Mouse (Mus musculus) lung, embryonic 15.5 days (tissue): Measurements from ENCODE around the gene Fkbp10. TPM values are rescaled to one million over a fixed set of nuclear protein-coding genes. Genes with fewer than 3 reads are reported as not detected.

Experiments
- ATAC-seq: fragments of 200-750 bp; cut with Nextera tagmentation; 2 replicates; pipeline ENCODE4 v1.8.0; 2017; ENCODE audit warnings: moderate number of reproducible peaks, borderline replicate concordance; ENCODE audit not compliant: low FRiP score, low TSS enrichment; ENCODE audit errors: extremely low read depth
- H3K27ac ChIP-seq: fragments of 300-500 bp; sonication (generic); 2 replicates; pipeline ENCODE4 v1.5.1; 2015; ENCODE audit warnings: moderate library complexity, mild to moderate bottlenecking, inconsistent platforms
- H3K27me3 ChIP-seq: fragments of 300-500 bp; sonication (generic); 2 replicates; pipeline ENCODE4 v1.6.1; 2015; ENCODE audit warnings: inconsistent platforms
- H3K36me3 ChIP-seq: fragments of 300-500 bp; sonication (generic); 2 replicates; pipeline ENCODE4 v1.6.1; 2015; ENCODE audit warnings: inconsistent platforms
- H3K4me1 ChIP-seq: fragments of 300-500 bp; sonication (generic); 2 replicates; pipeline ENCODE4 v1.6.1; 2015; ENCODE audit warnings: inconsistent platforms
- H3K4me2 ChIP-seq: fragments of 300-500 bp; sonication (generic); 2 replicates; pipeline ENCODE4 v1.6.1; 2015; ENCODE audit warnings: inconsistent platforms, mild to moderate bottlenecking, moderate library complexity
- H3K4me3 ChIP-seq: fragments of 300-500 bp; sonication (generic); 2 replicates; pipeline ENCODE4 v1.5.1; 2015; ENCODE audit warnings: mild to moderate bottlenecking, inconsistent platforms
- H3K9ac ChIP-seq: fragments of 300-500 bp; sonication (generic); 2 replicates; pipeline ENCODE4 v1.6.1; 2015; ENCODE audit warnings: inconsistent platforms
- H3K9me3 ChIP-seq: fragments of 300-500 bp; sonication (generic); 2 replicates; pipeline ENCODE4 v1.6.1; 2016; ENCODE audit warnings: inconsistent platforms
- WGBS: fragments of 180-500 bp; shearing (Covaris S2); methylation state at CpG from one replicate; pipeline ENCODE4 v1.1.7; 2015; 5-methylcytosine and 5-hydroxymethylcytosine counted together
- polyA plus RNA-seq: library from polyadenylated mRNA; unstranded; fragments of >200 nt; fragmentation: Nextera tagmentation; extraction: Ambion mirVana; gene quantifications from 2 replicates; pipeline ENCODE4 v1.2.1, GENCODE M21; 2015

Fkbp10 gene
- polyA plus RNA-seq, 1 experiment from 2014 or later: 143 TPM

GRCm38 (mm10) chr11:100395861-100396631 lies 19.5 kb upstream of the Fkbp10 start:
- Histone ChIP-seq H3K9me3 (no peaks in the 10 kb centered on the region), H3K4me1 (peaks cover 78% of the 10 kb centered on the region), H3K4me3 (peak overlapping the region; percentile 87), H3K27me3 (no peaks in the 10 kb centered on the region), H3K36me3 (no peaks in the 10 kb centered on the region), H3K9ac (peak overlapping the region; percentile 28), H3K27ac (peak overlapping the region; percentile 95), H3K4me2 (peak overlapping the region; percentile 68)
- WGBS: 25% methylated on average over 17 of the region's 17 CpGs
- ATAC-seq: no peak

DNA sequence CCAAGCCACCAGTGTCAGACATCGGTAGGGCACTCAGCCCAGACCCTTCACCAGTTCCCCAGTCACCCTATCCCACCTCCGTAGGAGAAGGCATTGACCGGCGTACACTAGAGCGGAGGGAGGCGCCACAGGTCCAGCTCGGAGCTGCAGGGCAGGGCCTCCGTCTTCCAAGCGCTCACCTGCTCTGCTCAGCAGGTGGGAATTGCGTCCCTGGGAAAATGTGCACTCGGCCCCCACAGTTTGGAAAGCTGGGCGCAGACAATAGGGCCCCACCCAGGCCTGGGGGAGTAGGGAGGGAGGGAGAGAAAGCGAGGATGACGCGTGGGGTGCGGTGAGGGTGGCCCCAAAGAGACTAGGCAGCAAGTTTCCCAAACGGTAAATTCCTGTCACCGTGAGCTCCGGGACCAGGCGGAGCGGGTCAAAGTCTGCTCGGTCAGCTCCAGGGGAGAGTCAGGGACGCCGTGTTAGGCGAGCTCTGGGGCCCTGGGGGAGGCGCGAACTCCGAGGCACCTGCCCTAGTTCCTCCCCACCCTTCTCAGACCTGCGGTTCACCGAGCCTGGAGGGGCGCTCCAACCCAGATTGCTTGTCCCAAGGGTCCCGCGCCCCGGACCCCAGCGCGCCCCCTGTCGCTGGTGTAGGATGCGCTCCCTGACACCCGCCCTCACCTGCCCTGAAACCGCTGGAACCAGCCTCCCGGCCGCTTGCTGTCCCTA lies 18.5 kb upstream of the Fkbp10 start:
- peak; percentile 24; the same call in 1 of the 2 replicates for ATAC-seq
- peak overlapping the region; percentile 83 for H3K9ac ChIP-seq
- peak overlapping the region; percentile 68 for H3K4me2 ChIP-seq
- H3K4me3 ChIP-seq: peak overlapping the region; percentile 87
- no peaks in the 10 kb centered on the region for H3K9me3 ChIP-seq
- H3K27ac ChIP-seq: peak overlapping the region; percentile 95
- peaks cover 71% of the 10 kb centered on the region for H3K4me1 ChIP-seq
- no peaks in the 10 kb centered on the region for H3K27me3 ChIP-seq
- WGBS: 2% methylated on average over 42 of the region's 42 CpGs
- no peaks in the 10 kb centered on the region for H3K36me3 ChIP-seq

DNA sequence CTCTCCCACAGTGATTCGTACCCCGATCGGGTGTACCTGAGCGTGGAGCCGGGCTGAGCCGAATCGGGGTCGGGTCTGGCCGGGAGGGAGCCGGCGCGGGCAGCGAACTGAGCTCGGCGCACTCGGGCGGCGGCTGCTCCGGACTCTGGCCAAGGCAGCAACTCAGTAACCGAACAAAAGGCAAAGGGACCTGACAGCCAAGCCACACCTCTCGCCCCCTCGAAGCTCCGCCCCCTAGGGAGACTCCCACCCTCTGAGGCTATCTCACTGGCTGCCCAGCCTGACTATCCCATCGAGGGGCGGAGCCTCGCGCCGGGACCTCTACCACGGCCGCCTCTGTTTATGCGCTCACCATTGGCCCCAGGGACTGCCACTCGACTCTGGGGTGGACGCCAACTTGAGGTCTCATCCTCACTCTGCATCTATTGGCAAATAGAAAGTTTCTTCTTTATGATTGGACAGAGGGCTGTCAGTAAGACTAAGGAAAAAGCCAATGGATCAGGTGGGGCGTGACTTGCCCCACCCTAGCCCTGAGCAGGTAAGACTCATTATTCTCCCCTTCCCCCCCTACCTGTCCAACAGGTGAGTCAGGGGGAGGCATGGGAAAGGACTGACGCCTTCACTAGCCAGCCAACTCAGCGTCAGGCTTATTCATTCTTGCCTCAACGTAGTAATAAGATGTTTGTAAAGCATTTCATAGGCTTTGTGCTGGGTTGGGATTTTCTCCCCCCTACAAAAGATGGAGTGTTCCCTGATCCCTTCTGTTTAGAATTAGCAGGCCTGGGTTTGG lies 17.7 kb upstream of the Fkbp10 start, which contains the start of gene Jup:
Jup (minus strand) TSS at position 164 of the 790 bp plus-strand sequence.
- Histone ChIP-seq H3K9me3 (no peaks in the 10 kb centered on the region), H3K27ac (peak within 1 kb of the TSS; percentile 95), H3K36me3 (no peaks in the 10 kb centered on the region), H3K4me1 (peaks cover 71% of the 10 kb centered on the region), H3K9ac (peak within 1 kb of the TSS; percentile 83), H3K27me3 (no peaks in the 10 kb centered on the region), H3K4me2 (peak within 1 kb of the TSS; percentile 68), H3K4me3 (peak within 1 kb of the TSS; percentile 87)
- peak; percentile 98 for ATAC-seq
- 2% methylated on average over 37 of the region's 37 CpGs for WGBS

DNA sequence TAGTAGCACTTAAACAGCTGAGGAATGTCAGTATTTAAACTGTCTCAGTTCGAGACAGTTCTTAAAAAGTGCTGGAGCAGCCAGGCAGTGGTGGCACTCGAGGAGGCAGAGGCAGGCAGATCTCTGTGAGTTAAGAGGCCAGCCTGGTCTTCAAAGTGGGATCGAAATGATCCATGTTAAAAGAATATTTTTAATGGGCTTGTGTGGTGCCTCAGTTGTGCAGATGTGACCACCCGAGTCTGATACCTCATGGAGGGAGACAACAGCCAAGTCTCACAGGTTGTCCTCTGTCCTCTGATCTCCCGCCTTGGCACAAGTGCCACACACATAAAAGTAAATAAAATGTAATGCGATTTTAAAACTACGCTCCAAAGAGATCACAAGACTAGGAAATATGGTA lies 17.0 kb upstream of the Fkbp10 start:
- Histone ChIP-seq H3K9ac (no peak overlapping the region), H3K27me3 (no peaks in the 10 kb centered on the region), H3K27ac (peak overlapping the region; percentile 62), H3K4me3 (peak overlapping the region; percentile 87; the same call in 1 of the 2 replicates), H3K9me3 (no peaks in the 10 kb centered on the region), H3K36me3 (no peaks in the 10 kb centered on the region), H3K4me2 (no peak overlapping the region), H3K4me1 (peaks cover 71% of the 10 kb centered on the region)
- ATAC-seq: no peak
- 89% methylated on average over 7 of the region's 7 CpGs for WGBS

DNA sequence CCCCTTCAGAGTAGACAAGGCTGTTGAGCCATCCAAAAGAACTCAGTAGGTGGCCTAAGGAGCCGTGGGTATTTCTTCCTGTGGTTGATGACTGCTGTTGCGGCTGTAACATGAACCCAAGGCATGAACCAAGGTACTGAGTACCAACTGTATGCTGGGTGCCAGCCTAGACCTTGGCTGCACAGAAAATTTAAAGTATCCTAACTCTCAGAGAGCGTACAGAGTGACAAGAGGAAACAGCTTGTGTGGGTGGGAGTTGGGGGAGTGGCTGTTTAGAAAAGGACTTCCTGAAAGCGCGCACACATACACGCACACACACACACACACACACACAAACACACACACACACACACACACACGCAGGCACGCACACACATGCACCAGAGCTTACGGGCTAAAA lies 16.2 kb upstream of the Fkbp10 start:
- Histone ChIP-seq H3K36me3 (no peaks in the 10 kb centered on the region), H3K27me3 (no peaks in the 10 kb centered on the region), H3K9ac (no peak overlapping the region), H3K9me3 (no peaks in the 10 kb centered on the region), H3K27ac (0 out of 2 replicates have a peak overlapping the region, but pooled peaks have one; percentile 42), H3K4me1 (peaks cover 71% of the 10 kb centered on the region), H3K4me3 (no peak overlapping the region), H3K4me2 (peak overlapping the region; percentile 12; the same call in 1 of the 2 replicates)
- no peak for ATAC-seq
- 67% methylated on average over 9 of the region's 9 CpGs for WGBS

- 0 out of 2 replicates have a peak overlapping the region, but pooled peaks have one; percentile 22 for H3K27ac ChIP-seq
- H3K9ac ChIP-seq: no peak overlapping the region
- H3K36me3 ChIP-seq: no peaks in the 10 kb centered on the region
- no peak overlapping the region for H3K4me3 ChIP-seq
- no peak for ATAC-seq
- no peaks in the 10 kb centered on the region for H3K9me3 ChIP-seq
- H3K27me3 ChIP-seq: no peaks in the 10 kb centered on the region
- WGBS: 69% methylated on average over 12 of the region's 12 CpGs
- no peak overlapping the region for H3K4me2 ChIP-seq
- H3K4me1 ChIP-seq: peaks cover 65% of the 10 kb centered on the region
Measured at GRCm38 (mm10) chr11:100399727-100400538, 15.6 kb upstream of the Fkbp10 start.

DNA sequence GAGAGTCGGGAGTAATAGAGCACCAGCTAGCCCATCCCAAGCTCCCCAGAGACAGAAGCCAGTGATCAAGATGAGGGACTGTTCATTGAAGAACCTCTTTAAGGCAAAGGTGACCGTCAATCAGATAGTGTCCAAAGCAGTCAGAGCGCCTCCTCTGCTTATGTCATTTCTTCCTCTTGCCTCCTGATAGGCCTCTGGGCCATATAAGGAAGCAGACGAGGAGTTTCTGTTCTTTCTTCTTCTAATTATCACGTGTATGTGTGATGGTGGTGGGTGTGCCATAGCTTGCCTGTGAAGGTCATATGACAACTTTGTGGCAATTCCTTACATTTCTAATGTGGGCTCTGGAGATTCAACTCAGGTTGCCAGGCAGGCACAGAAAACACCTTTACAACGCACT lies 14.7 kb upstream of the Fkbp10 start:
- H3K9ac ChIP-seq: no peak overlapping the region
- WGBS: 69% methylated on average over 6 of the region's 6 CpGs
- H3K4me1 ChIP-seq: peaks cover 55% of the 10 kb centered on the region
- no peaks in the 10 kb centered on the region for H3K9me3 ChIP-seq
- no peak for ATAC-seq
- no peak overlapping the region for H3K4me2 ChIP-seq
- H3K27ac ChIP-seq: no peak overlapping the region
- no peaks in the 10 kb centered on the region for H3K36me3 ChIP-seq
- H3K27me3 ChIP-seq: no peaks in the 10 kb centered on the region
- H3K4me3 ChIP-seq: no peak overlapping the region

DNA sequence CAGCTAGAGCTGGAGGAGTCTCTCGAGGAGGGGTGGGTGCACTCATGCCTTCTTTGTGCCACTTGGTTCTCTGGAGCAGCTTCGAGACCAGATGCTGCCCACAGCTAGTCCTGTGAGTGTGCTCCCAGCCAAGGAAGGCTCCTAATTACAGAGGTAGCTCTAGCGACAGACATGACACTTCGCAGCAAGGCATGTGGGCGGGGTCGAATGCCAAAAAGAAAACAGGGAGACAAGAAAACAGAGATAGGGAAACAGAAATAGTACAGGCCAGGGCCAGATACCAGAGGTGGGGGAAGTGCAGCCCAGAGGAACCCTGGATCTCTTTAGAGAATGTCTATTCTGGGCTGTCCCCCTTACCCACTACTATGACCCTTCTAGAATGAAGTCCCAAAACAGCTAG lies 13.3 kb upstream of the Fkbp10 start:
- no peaks in the 10 kb centered on the region for H3K36me3 ChIP-seq
- peak overlapping the region; percentile 85 for H3K27ac ChIP-seq
- no peak overlapping the region for H3K4me2 ChIP-seq
- H3K27me3 ChIP-seq: no peaks in the 10 kb centered on the region
- no peaks in the 10 kb centered on the region for H3K9me3 ChIP-seq
- ATAC-seq: no peak
- no peak overlapping the region for H3K4me3 ChIP-seq
- 28% methylated on average over 6 of the region's 6 CpGs for WGBS
- H3K4me1 ChIP-seq: peaks cover 44% of the 10 kb centered on the region
- no peak overlapping the region for H3K9ac ChIP-seq

DNA sequence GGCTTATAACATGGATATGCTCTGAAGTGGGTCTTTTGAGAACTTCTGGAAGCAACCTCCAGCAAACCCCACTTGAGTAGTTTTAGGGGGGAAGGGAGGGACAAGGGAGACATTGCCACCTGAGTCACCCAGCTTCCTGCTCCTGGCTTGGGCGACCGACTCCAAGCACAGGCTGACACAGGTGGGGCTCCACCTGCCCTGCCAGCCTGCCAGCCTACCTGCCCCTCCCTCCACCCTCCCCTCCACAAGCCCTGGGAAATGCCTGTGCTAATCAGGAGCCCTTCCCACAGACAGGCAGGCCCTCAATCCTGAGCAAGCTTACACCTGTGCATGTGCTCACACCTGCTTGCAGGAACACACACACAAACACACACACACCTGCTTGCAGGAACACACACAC lies 12.8 kb upstream of the Fkbp10 start:
- Histone ChIP-seq H3K4me3 (no peak overlapping the region), H3K27ac (peak overlapping the region; percentile 85), H3K9me3 (no peaks in the 10 kb centered on the region), H3K4me2 (no peak overlapping the region), H3K4me1 (peaks cover 44% of the 10 kb centered on the region), H3K27me3 (no peaks in the 10 kb centered on the region), H3K9ac (no peak overlapping the region), H3K36me3 (no peaks in the 10 kb centered on the region)
- 57% methylated on average over 2 of the region's 2 CpGs for WGBS
- ATAC-seq: peak; percentile 19; the same call in 1 of the 2 replicates

DNA sequence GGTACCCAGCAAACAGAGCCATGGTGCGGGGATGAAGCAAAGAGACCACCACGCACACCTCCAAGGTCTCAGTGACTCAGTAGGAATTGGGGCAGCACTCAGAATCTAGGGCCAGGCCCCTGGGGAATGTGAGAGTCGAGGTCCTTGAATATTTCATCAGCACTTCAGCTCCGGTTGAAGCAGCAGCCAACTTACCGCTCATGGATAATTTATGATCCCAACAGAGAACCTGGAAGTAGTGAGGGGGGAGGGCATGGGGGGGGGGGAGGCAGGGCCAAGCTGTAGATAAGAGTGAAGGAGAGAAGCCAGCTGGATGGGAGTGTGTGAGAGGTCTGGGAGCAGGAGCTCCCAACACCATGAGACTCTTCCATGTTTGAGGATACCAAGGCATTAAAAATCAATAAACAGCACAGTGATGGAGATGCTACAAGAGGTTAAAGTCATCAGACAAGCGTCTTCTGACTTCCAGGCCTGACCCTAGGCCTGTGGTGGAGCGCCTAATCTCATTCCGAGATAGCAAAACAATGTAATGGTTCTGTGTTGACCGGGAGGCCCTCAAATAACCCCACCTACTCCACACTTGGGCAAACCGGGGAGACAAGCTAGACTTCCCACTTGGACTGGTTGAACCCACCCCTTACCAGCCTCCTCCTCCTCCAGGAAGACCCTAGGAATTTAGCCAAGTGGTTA lies 11.9 kb upstream of the Fkbp10 start:
- no peak overlapping the region for H3K9ac ChIP-seq
- H3K27me3 ChIP-seq: no peaks in the 10 kb centered on the region
- H3K9me3 ChIP-seq: no peaks in the 10 kb centered on the region
- no peak overlapping the region for H3K4me3 ChIP-seq
- no peak overlapping the region for H3K4me2 ChIP-seq
- peaks cover 39% of the 10 kb centered on the region for H3K4me1 ChIP-seq
- peak overlapping the region; percentile 85 for H3K27ac ChIP-seq
- H3K36me3 ChIP-seq: peaks cover 5% of the 10 kb centered on the region
- 26% methylated on average over 10 of the region's 10 CpGs for WGBS
- peak; percentile 16; the same call in 1 of the 2 replicates for ATAC-seq
